Mouse (Mus musculus) megakaryocyte, adult 5-6 weeks (primary cell): ENCODE measurements around the gene Crocc. TPM values are rescaled to one million over a fixed set of nuclear protein-coding genes. Genes with fewer than 3 reads are reported as not detected.

Experiments
- ATAC-seq: 2 replicates; pipeline ENCODE4 v1.8.0; 2016; ENCODE audit warnings: mild to moderate bottlenecking, inconsistent platforms; ENCODE audit not compliant: poor library complexity, severe bottlenecking
- total RNA-seq, 2 experiments: library from RNA; stranded (forward) in 1 of 2; stranded (reverse) in 1 of 2; fragments of 153-499, 151-499 nt in 1 of 2; fragments of 221-1000, 200-1000 nt in 1 of 2; gene quantifications; 2 replicates each; pipeline versions ENCODE4 v1.2.3 to v1.2.4; 2015 to 2017

Crocc gene
- 1.9 and 2.8 TPM in 2 replicates for total RNA-seq (2015)
- total RNA-seq (2017), result 8.6 and 9.1 TPM in 2 replicates

DNA sequence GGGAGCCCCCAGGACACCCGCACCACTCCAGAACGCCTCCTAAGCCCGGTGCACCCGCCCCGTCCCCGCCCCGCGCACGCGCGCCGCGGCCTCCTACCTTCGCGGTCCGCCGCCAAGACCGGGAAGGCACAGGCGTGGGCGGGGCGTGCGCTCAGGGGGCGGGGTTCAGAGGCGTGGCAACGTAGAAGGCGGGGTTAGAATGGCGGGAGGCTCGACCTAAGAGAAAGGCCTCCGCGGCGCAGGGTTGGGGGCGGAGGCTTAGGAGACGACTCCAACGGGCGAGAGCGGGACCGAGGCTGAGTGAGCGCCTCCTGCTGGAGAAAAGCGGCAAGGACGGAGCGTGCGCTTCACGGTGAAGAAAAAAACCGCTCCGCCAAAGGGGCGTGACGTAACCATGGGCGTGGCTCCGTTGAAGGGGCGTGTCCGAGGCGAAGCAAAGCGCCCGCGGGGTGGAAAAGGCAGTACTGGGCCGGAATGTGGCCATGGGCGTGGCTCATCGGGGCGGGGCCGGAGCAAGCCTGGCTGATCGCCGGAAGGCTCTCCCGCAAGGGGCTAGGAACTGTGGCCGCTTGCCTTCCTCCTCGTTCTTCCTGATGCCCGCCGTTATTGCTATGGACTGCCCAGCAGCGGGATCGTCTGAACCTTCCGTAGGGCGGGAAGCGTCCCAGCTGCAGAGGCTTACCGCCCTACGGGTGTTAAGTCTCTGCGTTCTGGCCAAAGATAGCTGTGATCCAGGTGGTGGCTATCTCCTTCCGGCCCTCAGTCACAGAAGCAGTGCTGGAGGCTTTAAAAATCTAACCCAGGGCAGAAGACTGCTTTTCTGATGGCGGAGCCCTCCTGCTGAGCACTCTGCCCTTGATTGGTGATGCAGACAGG is at the start of gene Crocc:
Gene Crocc, minus strand, starts transcription at position 125 of the 876 bp plus-strand sequence.
- peak; percentile 87 for ATAC-seq

GRCm38 (mm10) chr4:141108196-141108732 is 47.9 kb upstream of the Crocc start:
- ATAC-seq, result no peak

- no peak for ATAC-seq
Observed at GRCm38 (mm10) chr4:141106526-141107183, 46.3 kb upstream of the Crocc start.

DNA sequence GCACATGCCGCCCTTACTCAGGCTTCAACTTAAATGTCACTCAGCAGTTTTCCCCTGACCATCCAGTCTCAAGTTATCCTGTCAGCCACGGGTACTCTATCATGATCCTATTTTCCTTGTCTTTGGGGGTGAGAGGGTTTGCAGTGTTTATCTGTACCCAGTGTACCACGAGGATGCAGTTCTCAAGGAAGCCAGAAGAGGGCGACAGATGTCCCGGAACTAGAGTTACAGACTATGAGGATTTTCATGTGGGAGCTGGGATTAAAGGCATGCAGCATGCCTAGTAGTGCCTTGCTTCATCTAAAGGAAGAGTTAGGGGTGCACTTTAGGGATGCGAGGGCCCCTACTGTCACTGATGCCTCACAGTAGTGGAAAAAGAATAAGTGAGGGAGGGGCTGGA is 41.5 kb upstream of the Crocc start:
- ATAC-seq, result no peak

GRCm38 (mm10) chr4:141101291-141101690 is 40.9 kb upstream of the Crocc start:
- no peak for ATAC-seq

- ATAC-seq, result no peak
Observed at GRCm38 (mm10) chr4:141099956-141100355, 39.6 kb upstream of the Crocc start.

DNA sequence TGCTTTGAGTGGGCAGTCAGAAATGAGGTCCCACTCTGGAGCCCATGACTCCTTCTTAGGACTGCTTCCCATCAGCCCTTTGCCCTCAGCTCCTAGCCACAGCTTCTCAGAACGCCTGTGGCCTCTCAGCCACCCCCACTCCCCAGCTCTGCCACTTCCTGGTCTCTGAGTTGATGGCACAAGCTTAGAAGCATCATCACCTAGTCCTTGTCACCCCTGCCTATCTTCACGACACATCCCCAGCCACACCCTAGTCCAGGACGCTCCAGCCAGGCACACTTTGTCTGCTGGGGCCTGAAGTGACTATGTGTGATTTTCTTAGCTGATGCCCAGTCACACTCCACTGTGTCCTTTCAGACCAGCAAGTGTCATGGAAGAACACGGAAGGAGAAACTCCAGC is 38.6 kb upstream of the Crocc start:
- ATAC-seq, result peak; percentile 64

DNA sequence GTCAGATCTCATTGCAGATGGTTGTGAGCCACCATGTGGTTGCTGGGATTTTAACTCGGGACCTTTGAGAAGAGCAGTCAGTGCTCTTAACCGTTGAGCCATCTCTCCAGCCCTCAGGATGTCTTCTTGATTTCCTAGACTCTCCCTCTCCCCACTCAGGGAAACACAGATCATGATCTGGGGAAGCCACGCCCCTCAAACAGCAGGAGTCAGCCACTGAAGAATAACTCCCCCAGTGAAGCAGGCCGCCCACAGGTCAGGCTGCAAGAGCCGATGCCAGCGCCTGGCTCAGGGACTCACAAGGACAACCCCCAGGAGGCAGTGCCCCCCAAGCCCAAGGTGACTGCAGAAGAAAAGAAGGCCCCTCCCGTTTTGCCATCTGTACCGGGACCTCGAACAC is 36.4 kb upstream of the Crocc start:
- ATAC-seq, result no peak

GRCm38 (mm10) chr4:141095016-141095415 is 34.7 kb upstream of the Crocc start:
- no peak for ATAC-seq

DNA sequence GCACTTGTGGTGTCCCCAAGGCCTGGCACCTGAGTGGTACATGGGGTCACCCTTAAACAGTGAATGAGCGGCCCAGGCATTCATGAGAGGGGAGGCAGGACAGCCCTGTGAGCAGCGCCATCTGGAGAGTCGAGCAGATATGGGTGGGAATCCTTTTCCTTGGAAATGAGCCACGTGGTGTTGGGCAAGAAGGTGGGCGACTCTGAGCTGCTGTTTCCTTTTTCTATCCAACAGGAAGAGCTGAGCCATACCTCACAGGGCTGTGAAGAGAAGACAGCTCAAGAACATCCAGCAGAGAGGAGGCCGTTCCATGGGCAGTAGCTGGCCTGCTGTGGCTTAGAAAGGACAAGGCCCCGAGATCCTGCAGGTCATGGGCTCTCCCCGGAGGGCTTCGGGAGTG is 28.4 kb upstream of the Crocc start:
- ATAC-seq, result no peak

DNA sequence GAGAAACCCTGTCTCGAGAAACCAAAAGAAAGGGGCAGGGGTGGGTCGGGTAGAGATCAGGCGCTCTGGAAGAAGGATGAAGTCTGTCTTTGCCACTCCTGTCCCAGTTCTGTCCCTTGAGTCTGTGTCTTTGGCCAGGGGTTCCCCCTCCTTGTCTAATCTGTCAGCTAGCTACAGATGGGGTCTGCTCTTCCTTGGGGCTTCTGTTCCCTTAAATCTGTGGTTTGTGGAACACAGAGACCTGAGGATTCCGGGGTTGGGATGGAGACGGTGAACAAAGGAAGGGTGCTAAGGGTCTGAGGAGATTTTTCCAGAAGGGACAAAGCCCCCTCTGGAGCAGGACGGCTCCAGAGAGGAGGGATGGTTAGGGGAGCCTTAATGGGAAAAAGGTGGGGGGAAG is 27.7 kb upstream of the Crocc start, which contains the start of gene Spata21:
Gene Spata21, plus strand, starts transcription at position 301 of the 400 bp plus-strand sequence.
- no peak for ATAC-seq

- no peak for ATAC-seq
Observed at GRCm38 (mm10) chr4:141086862-141087261, 26.5 kb upstream of the Crocc start.

- no peak for ATAC-seq
Observed at GRCm38 (mm10) chr4:141078510-141079137, 18.3 kb upstream of the Crocc start.

- ATAC-seq, result peak; percentile 96
Observed at GRCm38 (mm10) chr4:141077681-141078509, 17.5 kb upstream of the Crocc start, which contains the start of gene Necap2. Gene Necap2, minus strand, starts transcription at chr4:141078357.

GRCm38 (mm10) chr4:141076761-141077506 is 16.6 kb upstream of the Crocc start:
- peak; percentile 57 for ATAC-seq

DNA sequence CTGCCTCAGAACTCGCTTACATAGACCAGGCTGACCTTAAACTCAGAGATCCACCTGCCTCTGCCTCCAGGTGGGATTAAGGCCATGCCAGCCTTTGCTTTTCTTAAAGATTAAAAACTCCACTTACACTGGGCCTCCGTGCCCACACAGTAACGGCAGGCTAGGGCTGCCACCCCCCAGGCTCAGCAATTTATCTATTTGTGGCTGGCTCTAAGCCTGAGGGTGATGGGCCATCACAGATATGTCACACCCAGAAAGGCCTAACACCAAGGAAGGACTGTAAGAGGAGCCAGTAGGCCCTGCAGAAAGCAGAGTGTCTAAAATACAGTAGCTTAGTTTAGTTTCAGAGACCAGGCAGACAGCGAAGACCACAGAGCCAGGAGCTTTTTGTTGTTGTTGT is 13.8 kb upstream of the Crocc start:
- no peak for ATAC-seq

DNA sequence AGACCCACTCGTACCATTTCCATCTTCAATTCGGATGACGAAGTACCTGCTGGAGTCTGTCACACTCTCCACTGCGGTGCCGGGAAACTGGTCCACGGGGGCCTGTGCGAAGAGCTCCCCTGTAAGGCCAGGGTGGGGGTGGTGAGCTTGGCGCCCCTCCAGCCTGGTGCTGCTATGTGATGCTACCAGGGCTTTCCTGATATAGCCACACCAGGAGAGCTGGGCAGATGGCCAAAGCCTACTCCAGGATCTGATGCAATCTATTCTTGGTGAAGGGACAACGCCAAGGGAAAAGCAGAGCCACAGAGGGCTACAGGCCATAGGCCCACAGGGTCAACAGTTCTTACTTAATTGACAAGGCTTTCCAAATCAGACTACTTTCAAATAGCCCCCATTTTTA is 13.3 kb upstream of the Crocc start:
- no peak for ATAC-seq

- no peak for ATAC-seq
Observed at GRCm38 (mm10) chr4:141072502-141072901, 12.2 kb upstream of the Crocc start.

DNA sequence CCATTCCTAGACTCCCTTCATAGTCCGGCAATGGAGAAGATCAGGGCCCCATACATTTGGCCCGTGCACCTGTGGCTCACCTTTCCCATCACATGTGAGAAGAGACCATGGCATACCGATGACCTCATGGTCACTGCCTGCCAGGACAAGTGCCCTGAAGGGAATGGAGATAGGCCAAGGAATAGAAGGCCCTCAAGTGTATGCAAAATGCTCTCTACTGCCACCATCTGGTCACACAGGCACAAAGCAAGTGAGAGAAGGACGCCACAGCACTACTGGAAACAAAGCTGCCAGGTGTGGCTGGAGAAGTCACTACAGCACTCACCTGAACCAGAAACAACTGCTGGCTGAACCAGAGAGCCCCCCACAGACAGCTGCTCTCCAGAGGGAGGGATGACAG is 9.4 kb upstream of the Crocc start:
- ATAC-seq, result peak; percentile 53

- no peak for ATAC-seq
Observed at GRCm38 (mm10) chr4:141068655-141069054, 8.3 kb upstream of the Crocc start.
